Mouse (Mus musculus) kidney, adult 2 months (tissue): ENCODE data around the gene Sbf2. TPM values are rescaled to one million over a fixed set of nuclear protein-coding genes. Genes with fewer than 3 reads are reported as not detected.
"Not testable (repeated sequence)": the region's sequence is repeated elsewhere in the genome, so short reads cannot be mapped to it uniquely, and the experiment has no call there.

Experiments
- DNase-seq: peaks from one replicate; pipeline ENCODE4 v3.0.0; 2021
- H3K27ac ChIP-seq: fragments of 200-500 bp; 2 replicates; pipeline ENCODE4 v1.5.1; 2012; ENCODE audit warnings: low read depth, low read length, control low read depth, inconsistent platforms; ENCODE audit not compliant: insufficient read depth
- H3K27me3 ChIP-seq: fragments of 200-500 bp; replicated peaks from 2 replicates; pipeline ENCODE4 v1.6.1; 2012; ENCODE audit warnings: mild to moderate bottlenecking, moderate library complexity, low read length, inconsistent platforms; ENCODE audit not compliant: control insufficient read depth, insufficient read depth
- H3K36me3 ChIP-seq: fragments of 200-500 bp; 2 replicates; pipeline ENCODE4 v1.6.1; 2012; ENCODE audit warnings: mild to moderate bottlenecking, moderate library complexity, low read length, inconsistent platforms; ENCODE audit not compliant: control insufficient read depth, insufficient read depth
- H3K4me1 ChIP-seq: fragments of 200-500 bp; 2 replicates; pipeline ENCODE4 v1.6.1; 2011; ENCODE audit warnings: low read length; ENCODE audit not compliant: control insufficient read depth, insufficient read depth
- H3K4me3 ChIP-seq: fragments of 200-500 bp; 2 replicates; pipeline ENCODE4 v1.5.1; 2011; ENCODE audit warnings: mild to moderate bottlenecking, low read depth, low read length, control low read depth; ENCODE audit not compliant: insufficient read depth
- CTCF ChIP-seq: fragments of 200-500 bp; conservative IDR thresholded peaks from 2 replicates; pipeline ENCODE4 v1.5.1; 2011; ENCODE audit warnings: low read depth, mild to moderate bottlenecking, control low read depth, low read length, moderate library complexity, mixed read lengths; ENCODE audit not compliant: insufficient read depth, insufficient read length
- POLR2A ChIP-seq: fragments of 200-500 bp; IDR thresholded peaks from one replicate; pipeline ENCODE4 v1.6.1; 2011; ENCODE audit warnings: low read depth, low read length, control low read depth
- WGBS: fragments of 180-500 bp; shearing (Covaris S2); methylation state at CpG from one replicate; pipeline ENCODE4 v1.1.7; 2018; 5-methylcytosine and 5-hydroxymethylcytosine counted together
- polyA plus RNA-seq: library from polyadenylated mRNA; depleted of rRNA; stranded (reverse); fragments of >200 nt; gene quantifications from 2 replicates; pipeline ENCODE4 v1.2.3, GENCODE M21; 2012

Sbf2 gene
- polyA plus RNA-seq, 1 experiment = 23.3 TPM

DNA sequence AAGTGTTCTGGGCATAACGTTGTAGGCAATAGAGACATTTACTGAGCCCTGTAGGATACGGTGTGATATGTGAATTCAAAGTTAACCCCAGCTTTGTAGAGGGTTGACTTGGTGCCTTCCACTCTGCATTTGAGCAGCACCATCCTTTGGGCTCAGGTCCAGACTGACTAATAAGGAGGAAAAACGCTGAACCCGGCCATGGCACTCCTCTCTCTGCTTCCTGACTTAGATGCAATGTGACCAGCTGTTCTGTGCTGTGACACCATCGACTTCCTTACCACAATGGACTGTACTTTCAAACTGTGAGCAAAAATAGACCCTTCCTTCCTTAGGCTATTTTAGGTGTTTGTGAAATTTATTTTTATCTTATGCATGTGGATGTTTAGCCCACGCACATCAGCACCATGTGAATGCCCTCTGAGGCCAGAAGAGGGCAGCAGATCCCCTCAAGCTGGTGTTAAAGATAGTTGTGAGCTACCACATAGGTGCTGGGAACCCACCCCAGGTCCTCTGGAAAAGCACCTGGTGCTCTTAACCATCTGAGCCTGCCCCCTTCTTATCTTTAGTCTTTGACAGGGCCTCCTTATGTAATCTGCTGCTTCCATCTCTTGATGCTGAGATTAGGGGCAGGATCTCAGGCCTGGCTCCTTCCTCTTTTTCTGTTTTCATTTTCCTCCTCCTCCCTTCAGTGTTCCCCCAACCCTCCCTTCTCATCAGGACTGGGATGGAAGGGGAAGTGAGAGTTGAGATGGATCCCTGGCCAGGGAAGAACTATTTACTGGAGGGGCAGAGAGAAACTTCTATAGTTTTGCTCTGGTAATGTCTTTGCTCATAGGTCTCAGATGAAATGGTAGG is 34.6 kb upstream of the Sbf2 start:
- H3K27ac ChIP-seq = peak overlapping the region; percentile 83
- H3K36me3 ChIP-seq = no peaks in the 10 kb centered on the region
- no peak for DNase-seq
- TF ChIP-seq POLR2A = no peak
- TF ChIP-seq CTCF = peak; percentile 25; the same call in 1 of the 2 replicates
- WGBS = 51% methylated on average over 6 of the region's 6 CpGs
- peaks cover 14% of the 10 kb centered on the region; the same call in 1 of the 2 replicates for H3K4me1 ChIP-seq
- no peak overlapping the region for H3K4me3 ChIP-seq
- H3K27me3 ChIP-seq = no peaks in the 10 kb centered on the region

DNA sequence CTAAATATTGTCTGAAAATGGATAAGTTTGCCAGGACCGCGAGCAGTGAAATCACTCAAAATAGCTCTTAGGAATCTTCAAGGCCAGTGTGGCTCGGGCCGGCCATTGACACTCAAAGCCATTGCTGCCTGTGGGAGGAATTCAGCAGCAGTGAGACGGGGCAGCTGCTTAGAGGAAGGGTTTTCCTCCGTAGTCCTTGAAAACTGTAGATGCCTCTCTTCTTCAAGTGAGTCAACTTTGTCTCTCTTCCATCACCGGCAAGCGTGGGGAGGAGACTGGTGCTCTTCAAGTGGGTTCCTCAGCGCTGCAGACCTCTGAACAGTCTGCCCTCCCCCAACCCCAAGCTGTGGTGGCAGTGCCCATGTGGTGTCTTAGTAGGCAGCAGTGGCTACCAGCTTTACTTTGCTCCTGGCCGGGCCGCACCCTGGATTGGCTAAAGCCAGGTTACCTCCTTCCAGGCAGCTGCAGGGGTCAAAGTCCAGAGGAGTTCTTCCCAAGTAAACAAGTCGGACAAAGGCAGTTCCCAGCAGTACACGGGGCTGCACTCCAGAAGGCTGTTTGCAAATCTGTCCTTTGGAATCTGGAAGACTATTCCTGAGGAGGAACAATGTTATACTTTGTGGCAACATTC is 33.8 kb upstream of the Sbf2 start:
- H3K27me3 ChIP-seq = no peaks in the 10 kb centered on the region
- peak overlapping the region; percentile 83 for H3K27ac ChIP-seq
- 43% methylated on average over 13 of the region's 13 CpGs for WGBS
- TF ChIP-seq POLR2A = peak; percentile 58
- TF ChIP-seq CTCF = no peak
- DNase-seq = peak; percentile 96
- H3K4me1 ChIP-seq = peaks cover 14% of the 10 kb centered on the region; the same call in 1 of the 2 replicates
- no peaks in the 10 kb centered on the region for H3K36me3 ChIP-seq
- peak overlapping the region; percentile 27 for H3K4me3 ChIP-seq

DNA sequence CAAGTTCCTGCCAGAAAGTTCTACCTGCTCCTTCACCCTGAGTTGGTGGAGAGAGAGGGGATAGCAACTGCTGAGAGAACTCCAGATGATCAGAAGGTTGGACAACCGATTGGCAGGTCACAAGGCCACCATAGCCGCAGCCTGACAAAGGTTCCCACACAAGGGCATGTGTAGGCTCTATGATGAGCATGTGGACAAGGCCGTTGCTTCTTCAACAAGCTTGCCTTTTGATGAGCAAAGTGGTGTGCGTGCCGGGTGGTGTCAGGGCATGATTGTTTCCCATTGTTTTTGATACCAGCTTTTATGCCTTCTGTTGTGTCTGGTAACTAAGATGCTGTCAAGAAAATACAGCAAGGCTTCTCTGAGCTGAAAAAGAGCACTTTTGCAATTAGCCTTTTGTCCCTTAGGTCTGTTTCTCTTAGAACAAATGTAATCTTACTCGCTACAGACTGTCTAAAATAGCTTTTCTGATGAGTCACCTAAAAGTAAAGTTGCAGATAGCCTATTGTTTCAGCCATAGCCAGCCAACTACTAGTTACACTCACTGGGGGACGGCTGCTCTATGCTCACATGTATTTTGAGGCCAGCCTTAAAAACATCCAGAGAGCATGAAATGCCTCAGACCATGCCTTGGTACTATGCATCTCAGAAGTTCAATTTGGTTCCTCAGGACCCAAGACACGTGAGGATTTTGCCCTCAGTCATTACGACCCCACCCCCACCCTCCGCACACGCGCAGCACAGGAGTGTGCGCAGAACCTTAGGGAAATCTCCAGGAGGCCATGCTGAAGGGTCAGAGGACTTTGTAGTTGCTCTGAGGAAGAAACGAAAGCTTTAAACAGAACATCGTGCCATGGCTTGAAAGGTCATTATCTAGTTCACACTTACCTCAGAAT is 33.1 kb upstream of the Sbf2 start:
- WGBS = 56% methylated on average over 15 of the region's 15 CpGs
- Histone ChIP-seq H3K36me3 (no peaks in the 10 kb centered on the region), H3K27ac (peak overlapping the region; percentile 82), H3K27me3 (no peaks in the 10 kb centered on the region), H3K4me3 (peak overlapping the region; percentile 41), H3K4me1 (peaks cover 14% of the 10 kb centered on the region; the same call in 1 of the 2 replicates)
- DNase-seq = peak; percentile 71
- TF ChIP-seq POLR2A (no peak), CTCF (no peak)

DNA sequence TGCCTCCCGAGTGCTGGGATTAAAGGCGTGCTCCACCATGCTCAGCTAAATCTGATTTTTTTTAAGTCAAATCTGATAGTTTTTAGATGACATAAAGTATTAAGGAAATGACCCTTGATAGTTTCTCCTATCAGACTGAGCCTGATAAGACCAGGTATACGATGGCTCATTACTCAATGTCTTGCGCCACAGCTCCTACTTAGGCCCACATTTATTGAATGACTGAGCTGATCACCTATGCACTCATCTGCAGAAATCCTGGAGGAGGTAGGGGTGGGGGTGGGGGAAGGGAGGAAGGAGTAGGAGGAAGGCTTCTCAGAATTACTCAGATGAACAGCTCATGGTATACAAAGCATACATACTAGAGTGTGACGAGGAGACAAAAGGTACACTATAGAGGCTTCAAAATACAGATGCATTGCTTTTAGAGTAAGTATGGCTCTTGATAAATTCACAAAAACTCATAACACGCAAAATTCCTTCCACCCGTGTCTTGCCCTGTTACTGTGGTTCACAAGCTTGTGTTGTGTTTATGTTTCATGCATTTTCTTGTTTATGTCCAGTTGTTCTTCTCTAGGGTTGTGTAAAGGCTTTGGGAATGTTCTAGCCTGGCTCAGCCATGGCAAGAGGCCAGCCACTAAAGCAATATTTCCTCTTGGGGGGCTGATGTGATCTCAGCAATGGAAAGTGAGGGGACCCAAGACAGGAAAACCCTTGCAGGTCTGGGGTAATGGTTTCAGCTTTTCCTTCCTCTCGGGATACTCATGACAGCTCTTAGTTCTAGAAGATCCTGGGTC is 32.1 kb upstream of the Sbf2 start:
- Histone ChIP-seq H3K27me3 (no peaks in the 10 kb centered on the region), H3K4me1 (peaks cover 14% of the 10 kb centered on the region; the same call in 1 of the 2 replicates), H3K36me3 (no peaks in the 10 kb centered on the region), H3K4me3 (peak overlapping the region; percentile 41), H3K27ac (peak overlapping the region; percentile 82)
- no peak for TF ChIP-seq POLR2A
- DNase-seq = no peak
- 82% methylated on average over 8 of the region's 8 CpGs for WGBS

DNA sequence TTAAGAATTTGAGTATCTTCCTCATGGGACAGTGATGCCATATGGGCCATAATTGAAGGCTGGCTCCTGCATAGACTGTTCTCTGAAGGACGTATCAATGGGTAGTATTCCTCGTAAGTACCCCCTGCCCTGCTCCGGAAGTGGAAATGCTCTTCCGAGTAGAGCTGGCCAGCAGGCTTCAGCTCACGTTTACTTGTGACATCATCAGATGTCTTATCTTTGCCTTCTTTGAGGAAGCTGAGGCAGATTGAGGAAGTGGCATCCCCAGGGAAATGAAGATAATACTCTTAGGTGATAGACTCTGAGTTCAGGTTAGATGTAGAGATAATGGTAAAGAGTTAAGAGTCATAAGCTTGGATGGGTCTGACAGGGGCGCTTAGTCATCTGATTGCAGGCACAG is 31.1 kb upstream of the Sbf2 start:
- no peaks in the 10 kb centered on the region for H3K27me3 ChIP-seq
- peaks cover 14% of the 10 kb centered on the region; the same call in 1 of the 2 replicates for H3K4me1 ChIP-seq
- no peaks in the 10 kb centered on the region for H3K36me3 ChIP-seq
- TF ChIP-seq CTCF = no peak
- no peak for TF ChIP-seq POLR2A
- DNase-seq = no peak
- no peak overlapping the region for H3K4me3 ChIP-seq
- H3K27ac ChIP-seq = no peak overlapping the region
- 71% methylated on average over 6 of the region's 6 CpGs for WGBS

DNA sequence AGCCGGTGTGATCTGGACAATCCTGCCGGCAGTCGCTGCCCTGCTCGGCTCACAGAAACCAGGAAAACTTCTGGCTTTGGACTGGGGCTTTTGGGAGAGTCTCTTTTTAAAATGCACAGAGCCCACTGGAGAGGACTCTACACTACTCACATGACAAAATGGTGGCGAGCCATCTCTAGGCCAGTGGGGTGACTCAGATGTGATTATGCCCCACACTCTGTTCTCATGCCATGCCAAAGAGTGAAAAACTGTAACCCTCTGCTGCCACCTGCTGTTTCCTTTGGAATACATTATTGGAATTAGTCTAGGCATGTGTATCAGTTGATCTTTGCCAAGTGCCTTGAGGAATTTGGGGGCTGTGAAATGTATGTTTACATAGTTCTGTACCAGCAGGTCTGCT is 30.6 kb upstream of the Sbf2 start:
- peak; percentile 89 for DNase-seq
- Histone ChIP-seq H3K27ac (no peak overlapping the region), H3K36me3 (no peaks in the 10 kb centered on the region), H3K4me3 (no peak overlapping the region), H3K27me3 (no peaks in the 10 kb centered on the region), H3K4me1 (peaks cover 12% of the 10 kb centered on the region; the same call in 1 of the 2 replicates)
- TF ChIP-seq POLR2A (no peak), CTCF (peak; percentile 57)
- 45% methylated on average over 5 of the region's 5 CpGs for WGBS

DNA sequence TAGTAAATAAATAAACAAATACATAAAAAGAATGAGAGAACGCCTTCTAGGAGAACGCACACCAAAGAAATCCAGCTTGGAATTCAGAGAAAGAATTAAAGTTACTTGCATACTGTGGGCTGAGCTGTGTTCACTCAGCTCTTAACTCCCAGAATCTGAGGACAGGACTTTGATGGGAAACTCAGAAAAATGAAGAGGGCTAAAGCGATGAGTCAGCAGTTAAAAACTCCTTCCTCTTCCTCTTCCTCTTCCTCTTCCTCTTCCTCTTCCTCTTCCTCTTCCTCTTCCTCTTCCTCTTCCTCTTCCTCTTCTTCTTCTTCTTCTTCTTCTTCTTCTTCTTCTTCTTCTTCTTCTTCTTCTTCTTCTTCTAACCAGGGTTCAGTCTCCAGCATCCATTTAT is 25.2 kb upstream of the Sbf2 start:
- not testable (repeated sequence) for H3K27me3 ChIP-seq

More for the DNA sequence above, 25.2 kb upstream of the Sbf2 start:
- H3K27ac ChIP-seq, H3K4me3 ChIP-seq, H3K36me3 ChIP-seq, DNase-seq: not testable (repeated sequence)
- over 99% methylated on average over 3 of the region's 3 CpGs for WGBS
- H3K4me1 ChIP-seq = peaks cover 16% of the 10 kb centered on the region
